Comparison of ENCODE assay signal across 12 mouse cellular contexts in genomic region chr10:83545341-83545740, GRCm38 (mm10). TPM values are rescaled to one million over a fixed set of nuclear protein-coding genes. Genes with fewer than 3 reads are reported as not detected.
DNase-seq lines count a peak whose midpoint lies in the region; ATAC-seq and TF ChIP-seq lines count a peak whose summit lies in the region.
"Had no signal": no experiment of that assay in that cellular context is flagged by ENCODE, and none has a peak within 500 bp of the region (broad histone marks: within the 10 kb centered on the region; RNA-seq: fewer than 3 reads in every experiment).

No protein-coding gene starts in this region.

- peak overlapping the region; percentile 77 for H3K4me2 ChIP-seq in heart, embryonic 13.5 days
- peak overlapping the region; percentile 61; the same call in 1 of the 2 replicates for H3K4me2 ChIP-seq in CH12.LX (ENCODE audit: insufficient read depth, low read depth, poor library complexity, severe bottlenecking)
- peak overlapping the region; percentile 72 for H3K4me2 ChIP-seq in hindbrain, embryonic 14.5 days (replicated peaks)
- H3K4me2 ChIP-seq in liver, postnatal 0 days (ENCODE audit: low read depth, low read length): peak overlapping the region; percentile 84; the same call in 1 of the 2 replicates

- peak overlapping the region; percentile 90; the same call in 1 of the 2 replicates for H3K4me3 ChIP-seq in heart, embryonic 13.5 days
- H3K4me3 ChIP-seq in CH12.LX (replicated peaks in 1 of 3; ENCODE audit: low read depth in 2 of 3, low read length in 2 of 3, poor library complexity in 1 of 3): peak overlapping the region in 2 of 3 experiments; percentile 3 to 94
- H3K4me3 ChIP-seq in hindbrain, embryonic 14.5 days (replicated peaks; ENCODE audit: low read length): no peak overlapping the region
- no peak overlapping the region for H3K4me3 ChIP-seq in liver, postnatal 0 days (ENCODE audit: low read depth, low read length)

- no peak for TF ChIP-seq POLR2A in CH12.LX (IDR thresholded peaks at IDR 0.05; ENCODE audit: low read depth, low read length)

- H3K9me3 ChIP-seq in heart, embryonic 13.5 days: no peaks in the 10 kb centered on the region
- H3K9me3 ChIP-seq in CH12.LX (replicated peaks; ENCODE audit: low read length): no peaks in the 10 kb centered on the region
- no peaks in the 10 kb centered on the region for H3K9me3 ChIP-seq in hindbrain, embryonic 14.5 days (ENCODE audit: control insufficient read depth, low read length)
- no peaks in the 10 kb centered on the region for H3K9me3 ChIP-seq in liver, postnatal 0 days (ENCODE audit: low read length)

- ATAC-seq in heart, embryonic 13.5 days (ENCODE audit: extremely low read depth, insufficient number of reproducible peaks, low FRiP score, low TSS enrichment): no peak
- ATAC-seq in hindbrain, embryonic 14.5 days (ENCODE audit: low FRiP score): no peak
- ATAC-seq in liver, postnatal 0 days: no peak
- ATAC-seq: activated CD4-positive, CD25-positive, alpha-beta regulatory T cell, adult 4 months had no signal

- intact Hi-C loops in heart, postnatal 36 days (cut with DNase I): loop anchor here (5.0 kb wide), 1 partner anchor 563 kb away; no protein-coding TSS in a partner anchor

- no peaks in the 10 kb centered on the region for H3K27me3 ChIP-seq in heart, embryonic 13.5 days (replicated peaks)
- no peaks in the 10 kb centered on the region for H3K27me3 ChIP-seq in CH12.LX (replicated peaks)
- no peaks in the 10 kb centered on the region for H3K27me3 ChIP-seq in hindbrain, embryonic 14.5 days (ENCODE audit: control insufficient read depth, insufficient read depth, low read length)
- no peaks in the 10 kb centered on the region for H3K27me3 ChIP-seq in liver, postnatal 0 days (ENCODE audit: insufficient read depth, low read length)

- TF ChIP-seq EP300 in CH12.LX (IDR thresholded peaks at IDR 0.05; ENCODE audit: low read length): no peak
- TF ChIP-seq EP300 in liver, postnatal 0 days (IDR thresholded peaks at IDR 0.05; ENCODE audit: low read depth): no peak

- H3K79me2 ChIP-seq in CH12.LX (replicated peaks; ENCODE audit: control insufficient read depth, extremely low read depth, insufficient read depth, poor library complexity, severe bottlenecking): peaks cover 36% of the 10 kb centered on the region

- H3K9ac ChIP-seq in heart, embryonic 13.5 days: 0 out of 2 replicates have a peak overlapping the region, but pooled peaks have one; percentile 92
- peak overlapping the region; percentile 26; the same call in 1 of the 2 replicates for H3K9ac ChIP-seq in CH12.LX (ENCODE audit: insufficient read depth, low read depth)
- H3K9ac ChIP-seq in hindbrain, embryonic 14.5 days: no peak overlapping the region
- H3K9ac ChIP-seq in liver, postnatal 0 days (replicated peaks): no peak overlapping the region

- no peak for TF ChIP-seq RAD21 in CH12.LX (IDR thresholded peaks at IDR 0.05; ENCODE audit: low read depth, low read length)

- dilution Hi-C loops in CH12.LX (cut with MboI; ENCODE audit: extremely low pct_ligation_motif_present, extremely low pct_unique_long_range_greater_than_20kb, low sequenced_read_pairs): no loop called here

- in situ Hi-C loops in CH12.LX (cut with MboI; ENCODE audit: low pct_ligation_motif_present, low pct_unique_long_range_greater_than_20kb, low sequenced_read_pairs): no loop called here

- WGBS in heart, embryonic 13.5 days: 68% methylated on average over 3 of the region's 3 CpGs
- WGBS in hindbrain, embryonic 14.5 days: 83% methylated on average over 3 of the region's 3 CpGs
- WGBS in liver, postnatal 0 days (ENCODE audit: insufficient replicate concordance): 68% methylated on average over 3 of the region's 3 CpGs

- H3K36me3 ChIP-seq in heart, embryonic 13.5 days: peaks cover 24% of the 10 kb centered on the region
- peaks cover 16 to 34% of the 10 kb centered on the region in 2 experiments for H3K36me3 ChIP-seq in CH12.LX (replicated peaks in 1 of 2; ENCODE audit: control insufficient read depth in 1 of 2, insufficient read depth in 1 of 2, low read length in 1 of 2)
- H3K36me3 ChIP-seq in hindbrain, embryonic 14.5 days (replicated peaks; ENCODE audit: control insufficient read depth, insufficient read depth): peaks cover 23% of the 10 kb centered on the region
- H3K36me3 ChIP-seq in liver, postnatal 0 days (replicated peaks; ENCODE audit: insufficient read depth, low read length): peaks cover 8% of the 10 kb centered on the region

- DNase-seq in heart, postnatal 36 days: no peak
- no peak for DNase-seq in CH12.LX (ENCODE audit: extremely low read depth)
- no peak for DNase-seq in hindbrain, embryonic 14.5 days (ENCODE audit: low spot score)
- no peak for DNase-seq in liver, postnatal 0 days
- no peak for DNase-seq in right cerebral cortex, postnatal 14 days
- no peak for DNase-seq in urinary bladder, adult 18-20 months (ENCODE audit: low spot score in 2 of 2)
- no peak for DNase-seq in ovary, postnatal 10 days (ENCODE audit: low spot score)
- DNase-seq: cerebellum, postnatal 25 days; gastrocnemius, postnatal 14 days; thymus, postnatal 14 days had no signal

- H3K27ac ChIP-seq in heart, embryonic 13.5 days (replicated peaks): no peak overlapping the region
- H3K27ac ChIP-seq in CH12.LX (ENCODE audit: insufficient read depth, low read depth): no peak overlapping the region
- H3K27ac ChIP-seq in hindbrain, embryonic 14.5 days: no peak overlapping the region
- no peak overlapping the region for H3K27ac ChIP-seq in liver, postnatal 0 days (ENCODE audit: low read depth)

- no peak for TF ChIP-seq CTCF in CH12.LX (conservative IDR thresholded peaks at IDR 0.05 in 1 of 2, IDR thresholded peaks at IDR 0.05 in 1 of 2; ENCODE audit: low read depth in 2 of 2, low read length in 2 of 2)
- TF ChIP-seq CTCF in liver, postnatal 0 days (IDR thresholded peaks at IDR 0.05; ENCODE audit: low read depth): no peak

- H3K4me1 ChIP-seq in heart, embryonic 13.5 days: peaks cover 24% of the 10 kb centered on the region
- H3K4me1 ChIP-seq in CH12.LX (ENCODE audit: control insufficient read depth in 1 of 2, insufficient read depth in 2 of 2): peaks cover 0 to 27% of the 10 kb centered on the region in 2 experiments; a peak in 2 of 4 replicates
- peaks cover 15% of the 10 kb centered on the region for H3K4me1 ChIP-seq in hindbrain, embryonic 14.5 days (replicated peaks; ENCODE audit: control insufficient read depth, insufficient read depth, low read length)
- H3K4me1 ChIP-seq in liver, postnatal 0 days (ENCODE audit: insufficient read depth): peaks cover 11% of the 10 kb centered on the region

TF ChIP-seq in CH12.LX, 34 proteins besides CTCF, POLR2A, EP300 and RAD21:
- no peak for TF ChIP-seq ZKSCAN1 (IDR thresholded peaks at IDR 0.05; ENCODE audit: borderline replicate concordance, low read depth, low read length)
- no peak for TF ChIP-seq E2F4 (IDR thresholded peaks at IDR 0.05; ENCODE audit: insufficient replicate concordance, low read depth, low read length)
- no peak for TF ChIP-seq TBP (conservative IDR thresholded peaks at IDR 0.05; ENCODE audit: low read depth, low read length)
- no peak for TF ChIP-seq ZC3H11A (IDR thresholded peaks at IDR 0.05; ENCODE audit: low read depth, low read length)
- TF ChIP-seq POLR2AphosphoS2 (IDR thresholded peaks at IDR 0.05; ENCODE audit: low read depth, low read length): no peak
- no peak for TF ChIP-seq BHLHE40 (IDR thresholded peaks at IDR 0.05; ENCODE audit: low read depth, low read length)
- TF ChIP-seq CHD1 (IDR thresholded peaks at IDR 0.05; ENCODE audit: low read depth, low read length): no peak
- no peak for TF ChIP-seq MXI1 (IDR thresholded peaks at IDR 0.05; ENCODE audit: low read depth, low read length)
- TF ChIP-seq MEF2A (IDR thresholded peaks at IDR 0.05; ENCODE audit: borderline replicate concordance, low read depth, low read length): no peak
- TF ChIP-seq JUND (conservative IDR thresholded peaks at IDR 0.05; ENCODE audit: low read depth, low read length): no peak
- TF ChIP-seq ZMIZ1 (IDR thresholded peaks at IDR 0.05; ENCODE audit: low read depth, low read length): no peak
- no peak for TF ChIP-seq MAZ (IDR thresholded peaks at IDR 0.05; ENCODE audit: low read depth, low read length)
- no peak for TF ChIP-seq MAX (IDR thresholded peaks at IDR 0.05; ENCODE audit: low read length)
- no peak for TF ChIP-seq SMC3 (IDR thresholded peaks at IDR 0.05; ENCODE audit: low read depth, low read length)
- TF ChIP-seq TCF12 (IDR thresholded peaks at IDR 0.05; ENCODE audit: low read depth, low read length): no peak
- no peak for TF ChIP-seq IRF4 (IDR thresholded peaks at IDR 0.05; ENCODE audit: low read depth, low read length)
- no peak for TF ChIP-seq RCOR1 (conservative IDR thresholded peaks at IDR 0.05; ENCODE audit: low read depth, low read length)
- TF ChIP-seq MYC (IDR thresholded peaks at IDR 0.05; ENCODE audit: low read depth, low read length): no peak
TF ChIP-seq in CH12.LX: peak in this region for 0.

RNA-seq across cellular contexts. Expression of gene Washc4, which starts 1.8 kb away (rescaled TPM):
- 22.0 and 23.9 TPM in 2 replicates for polyA plus RNA-seq in heart, embryonic 13.5 days (2015; fragmentation: Nextera tagmentation; extraction: Ambion mirVana)
- 10 to 100 TPM; 13.8 to 14.1 TPM for total RNA-seq in heart, postnatal 36 days (2021)
- 15.9 and 16.3 TPM in 2 replicates for total RNA-seq in CH12.LX (2012; rRNA removed)
- total RNA-seq in CH12.LX (2014; rRNA removed): 31.8 and 36.4 TPM in 2 replicates
- polyA plus RNA-seq in CH12.LX (2012; ENCODE audit: insufficient read length, low read depth): 19.3 and 22.0 TPM in 2 replicates
- 32.7 and 34.9 TPM in 2 replicates for polyA plus RNA-seq in hindbrain, embryonic 14.5 days (2014; fragmentation: Nextera tagmentation; extraction: Ambion mirVana)
- polyA plus RNA-seq in liver, postnatal 0 days (2015; fragmentation: Nextera tagmentation; extraction: Ambion mirVana): 6.5 and 9.2 TPM in 2 replicates

RNA-seq across cellular contexts. Expression of gene Aldh1l2, which starts 11.4 kb away (rescaled TPM):
- polyA plus RNA-seq in heart, embryonic 13.5 days (2015; fragmentation: Nextera tagmentation; extraction: Ambion mirVana): 9.1 and 10.4 TPM in 2 replicates
- 10 to 100 TPM; 14.1 to 14.2 TPM for total RNA-seq in heart, postnatal 36 days (2021)
- 0.17 and 0.34 TPM in 2 replicates for total RNA-seq in CH12.LX (2012; rRNA removed)
- not detected in 2 replicates for total RNA-seq in CH12.LX (2014; rRNA removed)
- polyA plus RNA-seq in CH12.LX (2012; ENCODE audit: insufficient read length, low read depth): 0.59 and 0.80 TPM in 2 replicates
- polyA plus RNA-seq in hindbrain, embryonic 14.5 days (2014; fragmentation: Nextera tagmentation; extraction: Ambion mirVana): 14.3 and 16.7 TPM in 2 replicates
- 0.06 and 0.07 TPM in 2 replicates for polyA plus RNA-seq in liver, postnatal 0 days (2015; fragmentation: Nextera tagmentation; extraction: Ambion mirVana)
- polyA plus RNA-seq: activated CD4-positive, CD25-positive, alpha-beta regulatory T cell, adult 4 months had no signal

Comparison
In these comparisons a context has a peak if more than half of its experiments do, and no peak if none do; other contexts are left out.
1. H3K4me3 ChIP-seq: peak in heart, embryonic 13.5 days (single experiment) and CH12.LX (2 of 3); none in hindbrain, embryonic 14.5 days (single experiment) and liver, postnatal 0 days (single experiment).
2. H3K9ac ChIP-seq: peak in heart, embryonic 13.5 days (single experiment) and CH12.LX (single experiment); none in hindbrain, embryonic 14.5 days (single experiment) and liver, postnatal 0 days (single experiment).
3. Peak in every context shown above with its lines, with median percentiles within 50 percentile points of each other: H3K4me2 ChIP-seq.